Mouse (Mus musculus): ENCODE results near the gene Pax2. TPM values are rescaled to one million over a fixed set of nuclear protein-coding genes. Genes with fewer than 3 reads are reported as not detected.

Pax2 gene
- polyA plus RNA-seq, 1 experiment from 2014 or later, result not detected

DNA sequence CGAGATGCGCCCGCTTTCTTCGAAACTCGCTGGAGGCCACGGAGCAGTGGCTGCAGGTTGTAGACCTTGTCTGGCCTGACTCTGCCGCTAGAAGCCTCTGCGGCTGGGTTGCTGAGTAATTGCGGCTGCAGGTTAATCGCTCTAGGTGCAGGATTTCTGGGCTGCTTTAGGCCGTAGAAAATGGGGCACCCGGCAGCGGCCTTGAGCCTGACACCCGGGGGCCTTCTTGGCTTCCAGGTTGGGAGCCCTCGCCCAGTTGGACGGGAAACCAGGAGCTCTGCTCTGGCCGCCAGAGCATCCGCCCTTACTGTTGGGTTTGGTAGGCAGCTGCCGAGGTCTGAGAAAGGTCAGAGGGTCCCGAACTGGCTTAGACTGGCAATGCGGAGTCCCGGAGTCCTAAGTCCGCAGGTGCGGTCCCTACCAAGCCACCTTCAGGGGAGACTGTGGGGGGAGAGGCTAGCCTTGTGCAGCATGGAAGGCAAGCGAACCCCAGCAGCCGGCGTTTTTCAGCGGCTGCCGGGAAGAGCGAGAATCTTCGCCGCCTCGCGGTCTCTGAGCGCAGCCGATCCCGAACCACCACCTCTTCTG lies 3.8 kb downstream of the Pax2 start:
- H3K9ac ChIP-seq, result no peak overlapping the region
- H3K4me2 ChIP-seq, result no peak overlapping the region

DNA sequence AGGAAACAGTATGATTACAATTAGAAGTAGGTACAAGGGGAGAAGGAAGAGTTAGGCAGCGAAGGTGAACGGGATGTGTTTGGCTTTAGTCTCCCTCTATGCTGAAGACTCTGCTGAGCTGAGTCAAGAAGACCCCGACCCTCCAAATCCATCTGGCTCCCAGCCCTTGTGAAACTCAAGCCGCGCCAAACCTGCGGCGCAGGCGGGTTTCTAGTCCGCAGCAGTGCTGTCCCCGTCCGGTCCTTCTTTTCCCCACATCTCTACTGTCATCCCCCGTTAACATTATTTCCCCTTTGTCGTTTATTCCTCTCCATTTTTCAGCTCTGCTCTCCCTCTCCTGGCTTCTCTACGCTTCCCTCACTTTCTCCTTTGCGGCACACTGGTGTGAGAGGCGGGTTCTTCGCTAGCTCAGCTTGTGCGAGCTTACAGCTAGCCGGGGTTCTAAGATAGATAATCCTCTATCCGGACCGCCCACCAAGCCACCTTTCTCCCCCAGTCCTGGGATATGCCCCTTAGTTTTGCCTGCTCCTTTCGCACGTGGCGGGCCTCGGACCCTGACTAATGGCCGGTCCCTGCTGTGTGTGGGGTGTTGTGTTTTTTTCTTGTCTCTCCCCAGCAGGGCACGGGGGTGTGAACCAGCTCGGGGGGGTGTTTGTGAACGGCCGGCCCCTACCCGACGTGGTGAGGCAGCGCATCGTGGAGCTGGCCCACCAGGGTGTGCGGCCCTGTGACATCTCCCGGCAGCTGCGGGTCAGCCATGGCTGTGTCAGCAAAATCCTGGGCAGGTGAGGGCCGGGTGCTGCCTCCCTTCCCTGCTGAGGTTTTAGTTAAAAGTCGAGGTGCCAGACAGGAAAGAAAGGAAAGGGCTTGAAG lies 4.7 kb downstream of the Pax2 start:
- Histone ChIP-seq H3K27me3 (replicated peaks) (peaks cover 95% of the 10 kb centered on the region), H3K4me1 (peaks cover 19% of the 10 kb centered on the region), H3K4me2 (no peak overlapping the region), H3K4me3 (replicated peaks) (no peak overlapping the region), H3K36me3 (no peaks in the 10 kb centered on the region), H3K27ac (no peak overlapping the region), H3K9ac (no peak overlapping the region), H3K9me3 (no peaks in the 10 kb centered on the region)
- 2% methylated on average over 39 of the region's 39 CpGs for WGBS
- no peak for ATAC-seq (ENCODE audit: insufficient read depth, low FRiP score, low read depth)

More for the DNA sequence above, 3.8 kb downstream of the Pax2 start:
- Histone ChIP-seq H3K4me3 (replicated peaks) (no peak overlapping the region), H3K4me1 (peaks cover 20% of the 10 kb centered on the region), H3K36me3 (no peaks in the 10 kb centered on the region), H3K27me3 (replicated peaks) (peaks cover 95% of the 10 kb centered on the region), H3K9me3 (no peaks in the 10 kb centered on the region), H3K27ac (no peak overlapping the region)
- WGBS, result 1% methylated on average over 37 of the region's 37 CpGs
- no peak for ATAC-seq (ENCODE audit: insufficient read depth, low FRiP score, low read depth)

DNA sequence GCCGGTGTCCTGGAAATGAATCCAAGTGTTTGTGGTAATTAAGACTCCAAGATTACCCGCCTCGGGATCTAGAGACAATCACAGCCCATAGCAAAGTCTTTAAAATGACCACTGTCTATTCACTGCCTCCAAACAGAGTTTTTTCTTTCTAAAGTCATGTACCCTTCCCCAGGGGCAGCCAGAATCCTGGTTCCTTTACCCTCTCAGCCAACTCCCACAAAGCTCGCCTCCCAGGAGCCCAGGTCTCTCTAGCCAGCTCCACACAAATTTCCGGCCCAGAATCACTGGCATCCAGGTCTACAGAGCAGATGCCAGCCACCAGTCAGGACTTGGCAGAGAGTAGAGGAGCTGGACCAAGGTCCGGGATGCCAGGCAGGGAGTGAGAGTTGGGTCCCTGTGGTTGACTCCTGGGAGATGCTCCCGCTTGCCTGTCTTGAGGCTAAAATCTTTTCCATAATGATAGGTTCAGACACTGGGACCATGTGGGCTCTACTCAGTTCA lies 6.3 kb downstream of the Pax2 start:
- Histone ChIP-seq H3K36me3 (no peaks in the 10 kb centered on the region), H3K4me2 (no peak overlapping the region), H3K4me1 (peaks cover 2% of the 10 kb centered on the region), H3K9me3 (no peaks in the 10 kb centered on the region), H3K4me3 (replicated peaks) (no peak overlapping the region), H3K27me3 (replicated peaks) (peaks cover 89% of the 10 kb centered on the region), H3K9ac (no peak overlapping the region), H3K27ac (no peak overlapping the region)
- ATAC-seq (ENCODE audit: insufficient read depth, low FRiP score, low read depth), result no peak
- 34% methylated on average over 7 of the region's 7 CpGs for WGBS

DNA sequence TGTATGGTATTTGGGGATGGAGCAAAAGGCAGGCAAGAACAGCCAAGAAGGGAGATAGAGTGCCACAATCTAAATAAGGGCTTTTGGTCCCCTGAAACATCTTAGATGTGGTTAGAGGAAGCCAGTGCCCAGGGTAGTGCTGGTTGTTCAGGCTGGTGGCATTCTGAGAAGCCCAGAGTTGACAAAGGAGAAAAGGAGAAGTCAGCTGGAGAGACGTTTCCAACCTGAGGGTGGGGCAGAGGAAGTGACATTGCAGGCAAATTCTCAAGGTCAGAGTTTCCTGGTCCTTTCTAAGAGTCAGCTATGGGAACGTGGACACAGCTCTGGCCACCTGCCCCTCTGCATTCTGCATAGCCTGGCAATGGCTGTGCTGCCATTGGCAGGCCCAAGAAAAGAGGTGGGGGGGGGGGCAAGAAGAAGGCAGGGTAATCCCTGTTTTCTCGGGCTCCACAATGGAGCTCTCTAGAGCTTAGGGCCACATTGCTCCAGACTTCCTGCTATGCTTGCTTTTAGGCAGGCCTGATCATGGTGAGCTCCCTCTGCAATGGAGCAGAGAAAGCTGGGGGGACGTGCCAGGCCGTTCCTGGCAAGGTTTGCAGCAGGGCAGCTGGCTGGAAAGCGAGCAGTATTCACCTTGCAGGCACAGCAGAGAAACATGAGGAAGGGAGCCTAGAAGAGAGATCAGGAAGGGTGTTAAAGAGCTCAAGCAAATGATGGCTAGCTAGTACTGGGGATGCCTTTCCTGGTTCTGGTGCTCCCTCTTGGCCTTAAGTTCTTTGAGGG lies 14.6 kb downstream of the Pax2 start:
- Histone ChIP-seq H3K27ac (no peak overlapping the region), H3K4me2 (no peak overlapping the region), H3K9ac (no peak overlapping the region), H3K9me3 (no peaks in the 10 kb centered on the region), H3K36me3 (no peaks in the 10 kb centered on the region), H3K4me1 (no peaks in the 10 kb centered on the region), H3K4me3 (replicated peaks) (no peak overlapping the region), H3K27me3 (replicated peaks) (peaks cover 23% of the 10 kb centered on the region)
- 58% methylated on average over 6 of the region's 6 CpGs for WGBS
- ATAC-seq (ENCODE audit: insufficient read depth, low FRiP score, low read depth), result no peak

DNA sequence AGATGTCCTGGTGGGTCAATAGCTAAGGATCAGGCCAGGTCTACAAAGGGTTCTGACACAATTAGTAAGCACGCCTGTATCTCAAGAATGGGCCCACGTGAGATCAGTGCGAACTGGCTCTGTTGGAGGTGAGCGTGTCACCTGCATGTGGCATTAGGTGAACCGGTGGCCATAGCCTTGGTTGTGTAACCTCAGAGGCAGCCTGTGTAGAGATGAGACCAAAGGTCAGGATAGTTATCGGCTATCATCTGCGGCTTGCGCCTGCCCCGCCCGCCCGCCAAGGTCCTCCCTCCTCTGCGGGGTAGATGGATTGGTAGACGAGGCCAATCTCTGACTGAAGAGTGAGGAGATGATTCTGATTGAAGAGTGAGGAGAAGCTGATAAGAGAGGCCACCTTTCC lies 15.7 kb downstream of the Pax2 start:
- no peaks in the 10 kb centered on the region for H3K4me1 ChIP-seq
- 74% methylated on average over 13 of the region's 13 CpGs for WGBS
- ATAC-seq (ENCODE audit: insufficient read depth, low FRiP score, low read depth), result no peak

DNA sequence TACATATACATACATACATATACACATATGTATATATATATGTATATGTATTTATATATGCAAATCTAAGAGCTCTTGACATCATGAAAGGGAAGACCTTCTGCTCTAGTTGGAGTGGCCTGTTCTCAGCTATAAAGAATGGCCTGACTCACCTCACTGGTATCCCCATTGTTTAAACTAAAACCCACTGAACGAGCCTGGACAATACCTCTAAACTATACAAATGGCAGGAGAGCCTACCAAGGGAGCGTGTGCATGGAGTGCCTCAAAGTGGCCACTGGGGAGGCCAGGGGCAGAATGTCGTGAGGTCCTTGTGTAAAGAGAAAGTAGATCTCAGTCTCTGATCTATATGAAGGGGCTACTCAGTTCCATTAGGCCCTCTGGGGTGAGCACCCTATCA lies 26.1 kb downstream of the Pax2 start:
- Histone ChIP-seq H3K27me3 (replicated peaks) (peaks cover 22% of the 10 kb centered on the region; the same call in 1 of the 2 replicates), H3K27ac (no peak overlapping the region), H3K4me1 (no peaks in the 10 kb centered on the region), H3K4me3 (replicated peaks) (no peak overlapping the region), H3K9ac (no peak overlapping the region), H3K36me3 (no peaks in the 10 kb centered on the region), H3K9me3 (no peaks in the 10 kb centered on the region), H3K4me2 (no peak overlapping the region)
- ATAC-seq (ENCODE audit: insufficient read depth, low FRiP score, low read depth), result no peak
- whole genome bisulfite sequencing, result 37% methylated on average over 3 of the region's 3 CpGs

More for the DNA sequence above, 15.7 kb downstream of the Pax2 start:
- Histone ChIP-seq H3K27ac (no peak overlapping the region), H3K9ac (no peak overlapping the region), H3K4me2 (no peak overlapping the region), H3K36me3 (no peaks in the 10 kb centered on the region), H3K27me3 (replicated peaks) (peaks cover 19% of the 10 kb centered on the region; the same call in 1 of the 2 replicates), H3K4me3 (replicated peaks) (no peak overlapping the region), H3K9me3 (no peaks in the 10 kb centered on the region)

DNA sequence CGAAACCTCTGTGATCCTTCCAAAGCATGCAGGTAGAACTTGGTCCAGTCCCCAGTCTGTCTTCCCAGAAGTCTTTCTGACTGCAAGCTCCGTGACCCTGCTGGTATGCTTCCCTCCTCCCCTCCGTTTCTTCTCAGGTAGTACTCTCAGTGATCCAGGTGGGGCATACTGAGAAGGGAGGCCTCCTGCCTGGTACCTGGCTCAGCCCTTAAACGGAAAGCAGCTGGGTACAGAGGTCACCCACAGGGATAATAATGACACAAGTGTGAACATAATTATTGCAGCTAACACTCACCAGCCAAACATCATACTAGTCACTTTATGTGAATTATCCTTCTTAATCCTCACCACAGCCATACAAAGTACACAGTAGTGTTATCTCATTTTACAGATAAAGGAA lies 28.5 kb downstream of the Pax2 start:
- no peak overlapping the region for H3K9ac ChIP-seq
- H3K36me3 ChIP-seq, result no peaks in the 10 kb centered on the region
- no peak for ATAC-seq (ENCODE audit: insufficient read depth, low FRiP score, low read depth)
- 36% methylated on average over 4 of the region's 4 CpGs for WGBS
- peaks cover 22% of the 10 kb centered on the region; the same call in 1 of the 2 replicates for H3K27me3 ChIP-seq (replicated peaks)
- H3K27ac ChIP-seq, result no peak overlapping the region
- H3K4me1 ChIP-seq, result no peaks in the 10 kb centered on the region
- H3K4me2 ChIP-seq, result no peak overlapping the region
- H3K9me3 ChIP-seq, result no peaks in the 10 kb centered on the region
- H3K4me3 ChIP-seq (replicated peaks), result no peak overlapping the region

DNA sequence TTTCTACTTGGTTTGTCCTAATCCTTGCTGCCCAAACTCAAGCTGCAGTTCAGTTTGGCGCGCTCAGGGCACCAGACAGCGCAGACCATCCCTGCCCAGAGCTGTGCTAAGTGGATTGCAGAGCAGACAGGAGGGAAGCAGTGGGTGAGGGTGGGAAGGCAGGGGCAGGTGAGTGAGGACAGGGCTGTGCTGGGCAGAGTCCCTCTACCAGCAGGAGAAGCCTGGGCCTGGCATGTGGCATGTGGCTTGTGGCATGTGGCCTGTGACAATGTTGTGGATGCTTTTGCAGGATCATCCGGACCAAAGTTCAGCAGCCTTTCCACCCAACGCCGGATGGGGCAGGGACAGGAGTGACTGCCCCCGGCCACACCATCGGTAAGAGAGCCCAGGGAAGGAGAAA lies 32.6 kb downstream of the Pax2 start:
- Histone ChIP-seq H3K27me3 (replicated peaks) (peaks cover 19% of the 10 kb centered on the region; the same call in 1 of the 2 replicates), H3K9ac (no peak overlapping the region), H3K36me3 (no peaks in the 10 kb centered on the region), H3K4me2 (no peak overlapping the region), H3K9me3 (no peaks in the 10 kb centered on the region), H3K27ac (no peak overlapping the region), H3K4me3 (replicated peaks) (no peak overlapping the region), H3K4me1 (no peaks in the 10 kb centered on the region)
- WGBS, result 80% methylated on average over 8 of the region's 8 CpGs
- ATAC-seq (ENCODE audit: insufficient read depth, low FRiP score, low read depth), result no peak

DNA sequence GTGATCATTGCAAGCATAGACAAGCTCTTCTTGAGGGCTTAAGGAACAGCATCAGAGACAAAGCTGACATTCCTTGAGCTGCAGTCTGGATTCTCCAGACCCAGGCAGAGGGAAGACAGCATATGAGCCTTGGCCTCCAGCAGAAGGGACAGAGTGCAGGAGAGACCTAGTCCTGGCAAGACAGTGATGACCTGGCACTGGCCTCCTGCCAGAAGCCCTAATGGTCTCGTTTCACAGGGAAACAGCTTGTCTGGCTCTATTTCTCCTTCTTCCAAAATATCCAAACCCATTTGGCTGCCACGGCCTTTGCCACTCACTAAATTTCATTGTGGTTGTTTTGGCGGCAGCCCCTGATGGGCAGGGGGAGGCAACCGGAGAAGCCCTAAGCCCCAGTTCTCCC lies 36.1 kb downstream of the Pax2 start:
- no peak for ATAC-seq (ENCODE audit: insufficient read depth, low FRiP score, low read depth)
- H3K9ac ChIP-seq, result no peak overlapping the region
- no peaks in the 10 kb centered on the region for H3K27me3 ChIP-seq (replicated peaks)
- H3K4me2 ChIP-seq, result no peak overlapping the region
- H3K4me1 ChIP-seq, result no peaks in the 10 kb centered on the region
- 54% methylated on average over 4 of the region's 4 CpGs for WGBS
- H3K4me3 ChIP-seq (replicated peaks), result no peak overlapping the region
- no peaks in the 10 kb centered on the region for H3K9me3 ChIP-seq
- no peak overlapping the region for H3K27ac ChIP-seq
- no peaks in the 10 kb centered on the region for H3K36me3 ChIP-seq

DNA sequence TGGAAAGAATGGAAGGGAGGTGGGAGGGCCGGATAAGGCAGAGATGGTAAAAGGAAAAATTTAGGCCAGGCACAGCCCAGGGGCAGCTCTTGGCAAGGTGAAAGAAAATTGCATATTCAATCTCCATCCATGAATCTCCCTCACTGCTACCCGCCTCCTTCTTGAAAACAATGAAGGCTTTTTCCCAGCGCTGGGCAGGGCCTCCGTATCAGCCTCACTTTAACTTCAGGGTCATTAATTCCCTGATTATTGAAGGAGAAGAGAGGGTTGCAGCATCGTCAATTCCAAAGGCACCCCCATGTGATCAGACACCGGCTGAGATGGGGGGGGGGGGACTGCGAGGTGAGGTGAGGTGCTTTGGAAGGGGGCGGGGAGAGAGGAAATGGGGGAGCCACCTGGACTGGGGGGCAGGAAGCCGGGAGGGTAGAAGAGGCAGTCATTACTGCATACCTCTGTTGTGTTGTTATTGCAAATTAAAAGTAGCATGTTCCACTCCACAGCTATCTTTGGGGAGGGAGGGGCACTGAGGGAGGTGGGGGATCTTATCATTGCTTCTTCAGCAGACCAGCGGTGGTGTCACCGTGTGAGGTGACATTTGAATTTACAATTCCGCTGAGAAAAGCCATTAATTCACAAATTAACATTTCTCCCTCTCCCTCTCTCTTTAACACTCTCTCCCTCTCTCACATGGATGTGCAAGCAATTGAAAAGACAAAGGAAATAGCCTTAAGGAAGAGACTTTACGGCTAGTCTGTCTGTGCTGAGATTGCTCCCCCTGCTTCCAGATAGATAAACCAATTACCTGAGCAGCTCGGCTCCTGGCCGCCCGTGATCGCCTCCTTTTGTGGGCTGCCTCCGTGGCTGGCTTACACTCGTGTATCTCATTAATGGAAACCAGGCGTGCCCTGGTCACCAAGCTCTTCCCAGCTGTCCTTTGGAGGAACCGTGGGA lies 41.5 kb downstream of the Pax2 start:
- 26% methylated on average over 21 of the region's 21 CpGs for WGBS
- Histone ChIP-seq H3K36me3 (no peaks in the 10 kb centered on the region), H3K27me3 (replicated peaks) (no peaks in the 10 kb centered on the region), H3K9me3 (no peaks in the 10 kb centered on the region), H3K9ac (no peak overlapping the region), H3K27ac (no peak overlapping the region), H3K4me1 (no peaks in the 10 kb centered on the region), H3K4me3 (replicated peaks) (no peak overlapping the region), H3K4me2 (no peak overlapping the region)
- ATAC-seq (ENCODE audit: insufficient read depth, low FRiP score, low read depth), result no peak

DNA sequence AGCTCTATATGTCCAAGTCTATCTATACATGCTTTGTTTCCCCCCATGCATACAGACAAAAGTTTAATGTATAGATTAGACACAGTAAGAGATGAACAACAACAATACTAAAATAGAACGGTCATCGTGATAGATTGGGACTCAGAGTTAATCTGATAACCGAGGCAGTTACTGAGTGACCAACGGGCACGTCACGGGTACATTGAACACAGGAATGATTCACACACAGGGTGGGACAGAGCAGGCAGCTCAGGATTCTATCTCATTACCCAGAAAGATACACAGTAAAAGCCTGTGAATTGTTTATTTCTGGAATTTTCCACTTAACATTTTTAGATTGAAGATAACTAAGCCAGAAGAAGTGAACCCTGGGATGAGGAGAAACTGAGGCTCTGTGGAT lies 42.9 kb downstream of the Pax2 start:
- no peak for ATAC-seq (ENCODE audit: insufficient read depth, low FRiP score, low read depth)
- Histone ChIP-seq H3K27ac (no peak overlapping the region), H3K4me3 (replicated peaks) (no peak overlapping the region), H3K4me2 (no peak overlapping the region), H3K9me3 (no peaks in the 10 kb centered on the region), H3K27me3 (replicated peaks) (no peaks in the 10 kb centered on the region), H3K36me3 (no peaks in the 10 kb centered on the region), H3K4me1 (no peaks in the 10 kb centered on the region), H3K9ac (no peak overlapping the region)
- 77% methylated on average over 6 of the region's 6 CpGs for WGBS

Data from stomach, embryonic 15.5 days (tissue).